Mouse (Mus musculus): ENCODE data around the gene 9930021J03Rik. TPM values are rescaled to one million over a fixed set of nuclear protein-coding genes. Genes with fewer than 3 reads are reported as not detected.

Gene 9930021J03Rik
- polyA plus RNA-seq, 1 experiment from 2014 or later, result 8.0 TPM

DNA sequence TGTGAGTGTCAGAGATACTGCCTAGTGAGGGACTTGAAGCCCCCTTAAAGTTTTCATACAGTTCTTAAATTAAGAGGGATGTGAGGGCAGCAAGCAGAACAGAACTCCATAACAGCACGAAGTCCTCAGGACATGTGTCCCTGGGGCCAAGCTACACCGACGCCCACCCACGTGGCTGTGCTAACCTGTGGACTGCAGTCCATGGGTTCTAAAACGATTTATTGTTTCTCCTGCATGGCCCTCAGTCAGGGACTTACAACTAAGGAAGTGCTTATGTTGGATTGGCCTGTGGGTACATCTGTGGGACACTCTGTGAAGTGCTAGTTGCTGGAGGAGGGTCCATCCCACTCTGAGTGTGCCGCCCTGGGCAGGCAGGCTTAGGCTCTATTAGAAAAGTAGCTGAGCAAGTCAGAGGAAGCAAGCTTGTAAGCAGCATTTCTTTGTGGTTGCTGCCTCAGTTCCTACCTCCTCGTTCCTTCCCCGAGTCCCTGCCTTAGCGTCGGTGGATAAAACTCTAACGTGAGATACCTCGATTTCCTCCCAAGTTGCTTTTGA lies 17.7 kb upstream of the 9930021J03Rik start:
- DNase-seq (ENCODE audit: low spot score) (no peak), ATAC-seq (ENCODE audit: low read depth) (no peak)
- Histone ChIP-seq H3K27ac (replicated peaks; ENCODE audit: low read depth, low read length) (no peak overlapping the region), H3K27me3 (replicated peaks; ENCODE audit: control insufficient read depth, insufficient read depth, low read length) (no peaks in the 10 kb centered on the region), H3K4me2 (ENCODE audit: low read depth, low read length) (no peak overlapping the region), H3K4me3 (ENCODE audit: low read depth, low read length) (no peak overlapping the region), H3K36me3 (ENCODE audit: control insufficient read depth, insufficient read depth, low read length) (no peaks in the 10 kb centered on the region), H3K9ac (ENCODE audit: low read depth, low read length) (no peak overlapping the region), H3K4me1 (ENCODE audit: control insufficient read depth, insufficient read depth, low read length) (no peaks in the 10 kb centered on the region), H3K9me3 (ENCODE audit: control insufficient read depth, low read length) (no peaks in the 10 kb centered on the region)
- 60% methylated on average over 12 of the region's 12 CpGs for WGBS

DNA sequence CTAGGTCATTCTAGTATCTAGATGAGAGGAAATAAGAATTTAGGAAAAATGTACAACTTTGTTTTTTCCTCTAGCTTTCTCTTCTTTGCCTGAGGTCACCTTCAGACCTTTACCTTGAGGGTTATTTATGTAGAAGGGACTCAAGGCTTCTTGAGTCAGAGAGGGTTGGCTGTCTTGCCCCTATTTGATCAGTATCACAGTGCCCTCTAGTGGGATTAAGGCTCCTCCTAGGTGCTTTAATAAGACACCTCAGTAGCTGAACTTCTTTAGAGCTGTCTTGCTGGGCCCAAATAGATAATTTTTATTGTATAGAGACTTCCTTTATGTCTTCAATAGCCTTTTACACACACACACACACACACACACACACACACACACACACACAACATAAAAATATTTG lies 15.2 kb upstream of the 9930021J03Rik start:
- H3K9ac ChIP-seq (ENCODE audit: low read depth, low read length), result no peak overlapping the region
- no peak overlapping the region for H3K4me2 ChIP-seq (ENCODE audit: low read depth, low read length)
- ATAC-seq (ENCODE audit: low read depth) (no peak), DNase-seq (ENCODE audit: low spot score) (peak; percentile 90)
- no peak overlapping the region for H3K4me3 ChIP-seq (ENCODE audit: low read depth, low read length)
- no peak overlapping the region for H3K27ac ChIP-seq (replicated peaks; ENCODE audit: low read depth, low read length)
- no peaks in the 10 kb centered on the region for H3K9me3 ChIP-seq (ENCODE audit: control insufficient read depth, low read length)
- no peaks in the 10 kb centered on the region for H3K4me1 ChIP-seq (ENCODE audit: control insufficient read depth, insufficient read depth, low read length)
- H3K27me3 ChIP-seq (replicated peaks; ENCODE audit: control insufficient read depth, insufficient read depth, low read length), result no peaks in the 10 kb centered on the region
- no peaks in the 10 kb centered on the region for H3K36me3 ChIP-seq (ENCODE audit: control insufficient read depth, insufficient read depth, low read length)

DNA sequence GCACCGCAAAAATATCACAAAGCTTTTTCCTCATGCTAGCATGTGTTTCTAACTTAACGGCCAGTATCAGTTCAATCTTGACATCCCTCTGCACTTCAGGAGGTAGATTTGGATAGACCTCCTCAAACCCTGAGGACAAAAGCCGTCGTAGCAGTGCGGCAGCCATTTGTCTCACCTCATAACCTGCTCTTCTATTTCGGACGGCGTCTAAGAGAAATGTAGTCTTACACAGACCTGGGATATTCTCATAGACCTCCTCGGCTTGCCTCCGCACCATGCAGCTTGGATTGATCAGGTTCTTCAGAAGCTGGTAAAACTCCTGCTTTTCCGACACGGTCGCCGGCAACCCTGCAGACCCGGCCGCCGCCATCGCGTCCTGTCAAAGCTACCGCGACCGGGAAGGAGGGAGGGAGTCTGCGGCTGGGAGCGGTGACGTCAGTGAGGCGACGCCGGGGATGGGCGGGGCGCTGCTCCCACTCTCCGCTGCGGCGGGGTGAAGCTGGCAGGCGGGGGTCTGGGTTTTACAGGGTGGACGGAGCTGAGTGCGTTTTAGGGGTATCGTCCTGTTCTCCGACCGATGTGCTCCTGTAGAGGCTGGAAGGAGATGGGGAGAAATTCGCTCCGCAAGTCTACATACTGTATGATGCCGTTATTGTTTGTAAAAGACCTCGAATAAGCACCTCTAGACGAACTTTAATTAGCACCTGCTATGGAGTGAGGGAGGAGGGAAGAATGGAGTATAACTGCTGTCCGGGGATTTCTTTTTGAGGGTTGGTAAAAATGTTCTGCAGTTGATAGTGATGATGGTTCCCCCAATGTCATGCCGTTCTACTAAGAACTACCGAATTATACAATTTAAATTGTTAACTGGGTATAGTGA lies 7.0 kb upstream of the 9930021J03Rik start, which contains the start of gene Ranbp6:
Gene Ranbp6 (minus strand): TSS at position 394 of the 880 bp plus-strand sequence.
- Histone ChIP-seq H3K9me3 (ENCODE audit: control insufficient read depth, low read length) (no peaks in the 10 kb centered on the region), H3K27me3 (replicated peaks; ENCODE audit: control insufficient read depth, insufficient read depth, low read length) (no peaks in the 10 kb centered on the region), H3K4me2 (ENCODE audit: low read depth, low read length) (peak within 1 kb of the TSS; percentile 68), H3K4me1 (ENCODE audit: control insufficient read depth, insufficient read depth, low read length) (peaks cover 8% of the 10 kb centered on the region), H3K36me3 (ENCODE audit: control insufficient read depth, insufficient read depth, low read length) (peaks cover 25% of the 10 kb centered on the region), H3K4me3 (ENCODE audit: low read depth, low read length) (peak within 1 kb of the TSS; percentile 69), H3K9ac (ENCODE audit: low read depth, low read length) (peak within 1 kb of the TSS; percentile 77), H3K27ac (replicated peaks; ENCODE audit: low read depth, low read length) (no peak within 1 kb of the TSS; the same call in 1 of the 2 replicates)
- ATAC-seq (ENCODE audit: low read depth) (peak; percentile 97), DNase-seq (ENCODE audit: low spot score) (peak; percentile 93)
- under 1% methylated on average over 45 of the region's 47 CpGs for WGBS

DNA sequence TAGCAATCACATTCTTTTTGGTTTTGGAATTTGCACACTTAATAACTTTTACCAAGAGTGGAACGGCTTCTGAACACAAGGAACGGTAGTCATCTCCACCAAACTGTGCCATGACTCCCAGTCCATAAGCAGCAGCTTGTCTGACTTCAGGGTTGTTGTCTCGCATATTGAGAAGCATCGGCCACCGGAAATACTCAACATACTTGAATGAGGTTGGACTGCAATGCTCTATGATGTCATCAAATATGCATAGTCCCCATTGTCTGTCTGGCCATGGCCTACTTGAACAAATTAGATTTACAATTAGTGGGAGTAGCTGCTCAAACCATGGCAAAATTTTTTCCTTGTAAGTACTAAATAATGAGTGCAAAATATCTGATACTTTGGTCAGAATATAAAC lies 4.2 kb upstream of the 9930021J03Rik start:
- no peak overlapping the region for H3K4me2 ChIP-seq (ENCODE audit: low read depth, low read length)
- H3K9ac ChIP-seq (ENCODE audit: low read depth, low read length), result no peak overlapping the region
- WGBS, result 97% methylated on average over 5 of the region's 5 CpGs
- no peak overlapping the region for H3K4me3 ChIP-seq (ENCODE audit: low read depth, low read length)
- ATAC-seq (ENCODE audit: low read depth) (no peak), DNase-seq (ENCODE audit: low spot score) (no peak)
- H3K4me1 ChIP-seq (ENCODE audit: control insufficient read depth, insufficient read depth, low read length), result peaks cover 10% of the 10 kb centered on the region
- no peak overlapping the region for H3K27ac ChIP-seq (replicated peaks; ENCODE audit: low read depth, low read length)
- no peaks in the 10 kb centered on the region for H3K9me3 ChIP-seq (ENCODE audit: control insufficient read depth, low read length)
- peaks cover 25% of the 10 kb centered on the region for H3K36me3 ChIP-seq (ENCODE audit: control insufficient read depth, insufficient read depth, low read length)
- H3K27me3 ChIP-seq (replicated peaks; ENCODE audit: control insufficient read depth, insufficient read depth, low read length), result no peaks in the 10 kb centered on the region

DNA sequence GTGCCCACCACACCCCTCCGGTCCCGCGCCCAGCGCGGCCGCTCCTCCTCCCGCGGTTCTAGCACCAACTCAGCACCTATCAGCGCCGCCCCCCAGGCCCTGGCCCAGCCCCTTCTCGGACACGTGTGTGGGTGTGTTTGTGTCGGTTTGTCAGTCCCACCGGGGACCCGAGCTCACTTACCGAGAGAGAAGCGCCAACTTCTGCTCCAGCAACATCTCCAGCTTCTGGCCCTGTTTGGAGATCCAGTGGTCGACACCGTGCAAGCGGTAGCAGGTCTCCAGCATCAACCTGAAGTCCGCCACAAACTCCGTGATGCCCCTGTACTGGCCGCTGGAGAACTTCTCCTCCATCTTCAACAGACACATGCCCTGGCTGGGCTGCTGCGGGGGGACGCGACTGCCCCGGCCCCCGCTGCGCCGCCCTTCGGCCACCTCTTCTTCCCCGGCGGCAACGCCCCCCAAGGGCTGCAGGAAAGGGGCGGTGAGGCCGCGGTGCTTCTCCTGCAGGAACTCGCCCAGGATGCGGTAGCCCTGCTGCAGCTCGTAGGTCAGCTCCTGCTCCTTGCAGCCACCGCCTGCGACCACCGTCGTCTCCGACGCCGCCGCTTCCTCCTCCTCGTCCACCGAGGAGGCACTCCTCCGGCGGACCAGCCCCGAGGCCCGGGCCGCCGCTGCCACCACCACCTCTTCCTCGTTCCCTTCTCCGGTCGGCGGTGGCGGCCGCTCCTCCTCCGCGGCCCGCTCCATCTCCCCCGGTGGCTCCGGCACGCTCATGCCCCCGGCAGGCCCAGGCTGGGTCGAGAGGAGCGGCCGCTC lies 480 bp downstream of the 9930021J03Rik start:
- peak overlapping the region; percentile 90 for H3K9ac ChIP-seq (ENCODE audit: low read depth, low read length)
- peak; percentile 67 for ATAC-seq (ENCODE audit: low read depth)
- no peaks in the 10 kb centered on the region for H3K27me3 ChIP-seq (replicated peaks; ENCODE audit: control insufficient read depth, insufficient read depth, low read length)
- peak; percentile 89 for DNase-seq (ENCODE audit: low spot score)
- H3K4me2 ChIP-seq (ENCODE audit: low read depth, low read length), result peak overlapping the region; percentile 68
- WGBS, result 0% methylated on average over 40 of the region's 72 CpGs
- H3K4me3 ChIP-seq (ENCODE audit: low read depth, low read length), result peak overlapping the region; percentile 91
- H3K27ac ChIP-seq (replicated peaks; ENCODE audit: low read depth, low read length), result peak overlapping the region; percentile 94
- H3K4me1 ChIP-seq (ENCODE audit: control insufficient read depth, insufficient read depth, low read length), result peaks cover 14% of the 10 kb centered on the region
- H3K36me3 ChIP-seq (ENCODE audit: control insufficient read depth, insufficient read depth, low read length), result peaks cover 16% of the 10 kb centered on the region
- no peaks in the 10 kb centered on the region for H3K9me3 ChIP-seq (ENCODE audit: control insufficient read depth, low read length)

DNA sequence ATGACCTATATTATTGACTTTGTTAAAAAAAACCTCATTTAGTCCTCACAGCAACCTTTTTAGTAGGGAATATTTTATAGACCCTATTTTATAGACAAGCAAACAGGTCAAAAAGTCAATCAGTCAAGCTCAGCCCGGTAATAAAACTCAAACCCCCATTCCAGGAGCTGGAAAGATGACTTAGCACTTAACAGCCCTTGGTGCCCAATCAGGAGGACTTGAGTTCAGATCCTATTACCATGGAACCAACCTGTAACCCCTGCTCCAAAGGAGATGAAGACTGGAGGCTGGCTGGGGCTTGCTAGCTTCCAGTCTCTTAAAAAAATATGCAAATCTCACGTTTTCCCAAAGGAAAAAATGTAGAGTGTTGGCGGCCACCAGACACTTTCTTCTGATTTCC lies 1.8 kb downstream of the 9930021J03Rik start:
- WGBS, result 36% methylated on average over 3 of the region's 3 CpGs
- Histone ChIP-seq H3K4me3 (ENCODE audit: low read depth, low read length) (peak overlapping the region; percentile 91), H3K4me2 (ENCODE audit: low read depth, low read length) (peak overlapping the region; percentile 68), H3K9me3 (ENCODE audit: control insufficient read depth, low read length) (no peaks in the 10 kb centered on the region), H3K36me3 (ENCODE audit: control insufficient read depth, insufficient read depth, low read length) (peaks cover 3% of the 10 kb centered on the region; the same call in 1 of the 2 replicates), H3K4me1 (ENCODE audit: control insufficient read depth, insufficient read depth, low read length) (peaks cover 14% of the 10 kb centered on the region), H3K9ac (ENCODE audit: low read depth, low read length) (0 out of 2 replicates have a peak overlapping the region, but pooled peaks have one; percentile 27), H3K27ac (replicated peaks; ENCODE audit: low read depth, low read length) (no peak overlapping the region), H3K27me3 (replicated peaks; ENCODE audit: control insufficient read depth, insufficient read depth, low read length) (no peaks in the 10 kb centered on the region)
- ATAC-seq (ENCODE audit: low read depth), result no peak
- no peak for DNase-seq (ENCODE audit: low spot score)

DNA sequence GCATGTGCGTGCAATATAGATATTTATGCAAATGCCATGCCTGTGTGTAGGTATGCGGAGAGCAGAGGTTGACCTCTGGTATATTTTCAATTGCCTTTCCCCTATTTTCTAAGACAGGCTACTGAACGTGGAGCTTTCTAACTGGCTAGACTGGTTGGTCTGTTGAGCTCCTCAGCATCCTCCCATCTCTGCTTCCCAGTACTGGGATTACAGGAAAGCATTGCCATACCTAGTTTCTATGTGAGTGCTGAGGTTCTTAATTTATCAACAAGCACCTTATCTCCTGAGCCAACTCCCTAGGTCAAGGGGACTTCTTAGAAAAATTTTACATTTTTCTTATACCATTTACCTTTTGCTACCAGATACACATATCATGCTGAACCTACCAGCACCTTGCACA lies 8.4 kb downstream of the 9930021J03Rik start:
- Histone ChIP-seq H3K9ac (ENCODE audit: low read depth, low read length) (no peak overlapping the region), H3K4me3 (ENCODE audit: low read depth, low read length) (no peak overlapping the region), H3K9me3 (ENCODE audit: control insufficient read depth, low read length) (no peaks in the 10 kb centered on the region), H3K36me3 (ENCODE audit: control insufficient read depth, insufficient read depth, low read length) (no peaks in the 10 kb centered on the region), H3K27ac (replicated peaks; ENCODE audit: low read depth, low read length) (no peak overlapping the region), H3K27me3 (replicated peaks; ENCODE audit: control insufficient read depth, insufficient read depth, low read length) (no peaks in the 10 kb centered on the region), H3K4me2 (ENCODE audit: low read depth, low read length) (no peak overlapping the region), H3K4me1 (ENCODE audit: control insufficient read depth, insufficient read depth, low read length) (no peaks in the 10 kb centered on the region)
- DNase-seq (ENCODE audit: low spot score) (no peak), ATAC-seq (ENCODE audit: low read depth) (no peak)
- WGBS, result 75% methylated on average over 3 of the region's 3 CpGs

DNA sequence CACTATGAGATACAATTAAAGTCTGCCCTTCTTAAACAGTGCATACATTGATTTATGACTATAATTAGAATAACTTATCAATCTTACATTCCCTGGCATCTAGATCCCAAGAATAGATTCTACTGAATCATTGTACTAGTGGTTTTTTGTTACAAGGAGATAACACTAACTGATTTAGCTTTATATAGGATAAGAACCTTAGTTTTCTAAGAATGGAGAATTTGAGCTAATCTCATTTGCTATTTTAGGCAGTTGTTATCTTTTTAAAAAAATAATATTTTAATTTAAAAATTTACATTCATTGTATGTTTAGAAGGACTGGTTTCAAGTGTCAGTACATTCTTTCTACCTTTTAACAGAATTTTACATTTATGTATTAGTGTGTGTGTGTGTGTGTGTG lies 17.8 kb downstream of the 9930021J03Rik start:
- Histone ChIP-seq H3K4me1 (ENCODE audit: control insufficient read depth, insufficient read depth, low read length) (no peaks in the 10 kb centered on the region), H3K36me3 (ENCODE audit: control insufficient read depth, insufficient read depth, low read length) (peaks cover 21% of the 10 kb centered on the region), H3K9ac (ENCODE audit: low read depth, low read length) (no peak overlapping the region), H3K27me3 (replicated peaks; ENCODE audit: control insufficient read depth, insufficient read depth, low read length) (no peaks in the 10 kb centered on the region), H3K9me3 (ENCODE audit: control insufficient read depth, low read length) (no peaks in the 10 kb centered on the region), H3K27ac (replicated peaks; ENCODE audit: low read depth, low read length) (no peak overlapping the region), H3K4me2 (ENCODE audit: low read depth, low read length) (no peak overlapping the region), H3K4me3 (ENCODE audit: low read depth, low read length) (no peak overlapping the region)
- ATAC-seq (ENCODE audit: low read depth), result no peak
- DNase-seq (ENCODE audit: low spot score), result no peak

Data from embryonic facial prominence, embryonic 14.5 days (tissue).